Mouse (Mus musculus): ENCODE results near the gene Klk1b24. TPM values are rescaled to one million over a fixed set of nuclear protein-coding genes. Genes with fewer than 3 reads are reported as not detected.
"Not testable (repeated sequence)": the region's sequence is repeated elsewhere in the genome, so short reads cannot be mapped to it uniquely, and the experiment has no call there.

Klk1b24 gene
- polyA plus RNA-seq (2012; rRNA removed): 0.08 and 0.17 TPM in 2 replicates
- polyA plus RNA-seq (2014; fragmentation: Nextera tagmentation; extraction: Ambion mirVana): not detected in 2 replicates

DNA sequence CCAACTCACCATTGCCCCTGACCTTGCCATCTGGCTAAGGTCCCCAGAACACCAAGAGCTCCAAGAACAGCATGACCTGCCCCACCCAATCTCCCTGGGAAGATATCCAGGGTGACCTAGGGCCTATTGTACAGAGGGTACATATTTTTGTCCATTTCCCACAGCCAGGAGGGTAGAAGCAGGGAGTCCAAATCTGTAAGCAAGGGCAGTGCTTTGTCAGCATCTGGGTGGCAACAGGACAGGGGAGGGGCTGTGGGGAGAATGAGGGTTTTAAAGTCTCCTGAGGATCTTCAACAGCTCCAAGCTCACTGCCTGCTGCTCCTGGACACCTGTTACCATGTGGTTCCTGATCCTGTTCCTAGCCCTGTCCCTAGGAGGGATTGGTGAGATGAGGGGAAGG is at the start of gene Klk1b24:
Klk1b24 (plus strand) TSS at position 301 of the 400 bp plus-strand sequence.
- not testable (repeated sequence) for H3K27ac ChIP-seq (replicated peaks; ENCODE audit: low read depth, low read length); H3K4me2 ChIP-seq (replicated peaks; ENCODE audit: low read depth, low read length, severe bottlenecking); H3K27me3 ChIP-seq (ENCODE audit: control insufficient read depth, insufficient read depth, low read length); H3K4me3 ChIP-seq (replicated peaks; ENCODE audit: low read length); ATAC-seq (ENCODE audit: low FRiP score, low read depth); H3K9me3 ChIP-seq (ENCODE audit: control insufficient read depth, low read length); H3K9ac ChIP-seq (ENCODE audit: low read depth, low read length, severe bottlenecking); H3K36me3 ChIP-seq (ENCODE audit: control insufficient read depth, insufficient read depth, low read length); DNase-seq (ENCODE audit: low spot score); H3K4me1 ChIP-seq (ENCODE audit: control insufficient read depth, insufficient read depth, low read length)

DNA sequence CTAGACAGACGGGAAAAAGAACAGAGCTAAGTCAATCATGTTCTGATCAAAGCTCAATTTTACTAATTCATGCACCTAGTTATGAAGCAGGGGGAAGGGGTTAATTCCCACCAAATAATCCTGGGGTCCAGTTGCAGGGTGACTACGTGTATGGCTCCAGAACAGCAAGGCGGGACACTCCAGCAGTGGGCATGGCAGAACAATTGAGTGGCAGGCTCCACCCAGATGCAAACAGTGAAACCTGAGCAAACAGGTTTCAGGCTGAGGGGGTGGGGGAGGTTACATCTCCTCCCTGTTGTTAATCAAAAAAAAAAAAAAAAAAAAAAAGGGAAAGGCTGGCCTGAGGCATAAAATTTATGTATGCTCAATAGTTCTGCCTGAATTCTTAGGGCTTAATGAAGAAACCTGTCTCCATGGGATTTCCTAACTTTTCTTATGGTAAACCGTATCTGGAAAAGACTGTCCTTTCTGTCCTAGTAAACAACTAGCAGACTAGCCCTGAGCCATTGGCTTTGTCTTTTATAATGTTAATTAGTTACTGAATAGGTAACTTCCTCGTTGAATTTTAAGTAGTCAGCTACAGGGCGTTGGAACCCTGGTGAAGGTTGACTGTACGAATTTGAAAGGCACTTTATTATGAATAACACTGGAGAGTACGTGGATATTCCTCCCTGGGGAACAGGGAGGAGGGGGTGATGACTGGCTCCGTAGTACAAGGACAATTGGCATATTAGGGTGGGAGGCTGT is 8.6 kb upstream of the Klk1b24 start:
- Histone ChIP-seq H3K4me2 (replicated peaks; ENCODE audit: low read depth, low read length, severe bottlenecking) (no peak overlapping the region), H3K4me3 (replicated peaks; ENCODE audit: low read length) (no peak overlapping the region), H3K9ac (ENCODE audit: low read depth, low read length, severe bottlenecking) (no peak overlapping the region), H3K27me3 (ENCODE audit: control insufficient read depth, insufficient read depth, low read length) (no peaks in the 10 kb centered on the region), H3K4me1 (ENCODE audit: control insufficient read depth, insufficient read depth, low read length) (no peaks in the 10 kb centered on the region), H3K27ac (replicated peaks; ENCODE audit: low read depth, low read length) (no peak overlapping the region), H3K9me3 (ENCODE audit: control insufficient read depth, low read length) (no peaks in the 10 kb centered on the region), H3K36me3 (ENCODE audit: control insufficient read depth, insufficient read depth, low read length) (no peaks in the 10 kb centered on the region)
- ATAC-seq (ENCODE audit: low FRiP score, low read depth): no peak
- no peak for DNase-seq (ENCODE audit: low spot score)
- TF ChIP-seq POLR2A (IDR thresholded peaks at IDR 0.05; ENCODE audit: borderline replicate concordance, extremely low read depth, insufficient read depth, insufficient read length): no peak
- 70% methylated on average over 9 of the region's 9 CpGs for WGBS

DNA sequence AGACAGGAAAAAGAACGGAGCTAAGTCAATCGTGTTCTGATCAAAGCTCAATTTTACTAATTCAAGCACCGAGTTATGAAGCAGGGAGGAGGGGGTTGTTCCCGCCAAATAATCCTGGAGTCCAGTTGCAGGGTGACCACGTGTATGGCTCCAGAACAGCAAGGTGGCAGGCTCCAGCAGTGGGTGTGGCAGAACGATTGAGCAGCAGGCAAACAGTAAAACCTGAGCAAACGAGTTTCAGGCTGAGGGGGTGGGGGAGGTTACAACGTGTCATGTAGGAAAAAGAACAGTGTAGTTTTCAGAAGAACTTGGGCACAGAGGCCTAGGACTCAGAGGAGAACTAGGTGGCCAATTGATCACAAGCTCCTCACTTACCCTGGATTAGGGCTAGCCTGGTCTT is 1.5 kb upstream of the Klk1b24 start:
- H3K9me3 ChIP-seq (ENCODE audit: control insufficient read depth, low read length); H3K4me1 ChIP-seq (ENCODE audit: control insufficient read depth, insufficient read depth, low read length); H3K27me3 ChIP-seq (ENCODE audit: control insufficient read depth, insufficient read depth, low read length); H3K4me2 ChIP-seq (replicated peaks; ENCODE audit: low read depth, low read length, severe bottlenecking); ATAC-seq (ENCODE audit: low FRiP score, low read depth); H3K9ac ChIP-seq (ENCODE audit: low read depth, low read length, severe bottlenecking); H3K36me3 ChIP-seq (ENCODE audit: control insufficient read depth, insufficient read depth, low read length); H3K27ac ChIP-seq (replicated peaks; ENCODE audit: low read depth, low read length); H3K4me3 ChIP-seq (replicated peaks; ENCODE audit: low read length); DNase-seq (ENCODE audit: low spot score): not testable (repeated sequence)
- 45% methylated on average over 8 of the region's 8 CpGs for WGBS

DNA sequence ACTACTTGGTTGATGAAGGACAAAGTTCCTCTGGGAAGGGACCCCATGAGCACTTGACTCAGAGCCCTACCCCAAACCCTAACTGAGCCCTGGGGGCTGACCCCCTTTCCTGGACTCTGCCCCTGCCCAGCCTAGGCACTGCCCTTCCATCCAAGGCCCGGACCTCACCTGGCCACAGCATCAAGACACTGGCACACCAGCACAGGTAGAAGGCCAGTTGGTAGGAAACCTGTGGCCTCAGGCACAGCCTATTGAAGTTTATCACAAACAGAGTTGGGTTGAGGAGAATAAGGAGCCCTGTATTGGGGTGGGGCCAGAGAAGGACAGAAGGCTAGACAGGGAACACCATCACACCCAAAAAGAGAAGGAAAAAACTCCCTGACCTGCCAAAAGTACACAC is 5.4 kb downstream of the Klk1b24 start:
- H3K9ac ChIP-seq (ENCODE audit: low read depth, low read length, severe bottlenecking); H3K4me2 ChIP-seq (replicated peaks; ENCODE audit: low read depth, low read length, severe bottlenecking); DNase-seq (ENCODE audit: low spot score); ATAC-seq (ENCODE audit: low FRiP score, low read depth); H3K9me3 ChIP-seq (ENCODE audit: control insufficient read depth, low read length); H3K36me3 ChIP-seq (ENCODE audit: control insufficient read depth, insufficient read depth, low read length); H3K27me3 ChIP-seq (ENCODE audit: control insufficient read depth, insufficient read depth, low read length); H3K4me3 ChIP-seq (replicated peaks; ENCODE audit: low read length); H3K27ac ChIP-seq (replicated peaks; ENCODE audit: low read depth, low read length); H3K4me1 ChIP-seq (ENCODE audit: control insufficient read depth, insufficient read depth, low read length): not testable (repeated sequence)
- 71% methylated on average over 1 of the region's 1 CpGs for WGBS

DNA sequence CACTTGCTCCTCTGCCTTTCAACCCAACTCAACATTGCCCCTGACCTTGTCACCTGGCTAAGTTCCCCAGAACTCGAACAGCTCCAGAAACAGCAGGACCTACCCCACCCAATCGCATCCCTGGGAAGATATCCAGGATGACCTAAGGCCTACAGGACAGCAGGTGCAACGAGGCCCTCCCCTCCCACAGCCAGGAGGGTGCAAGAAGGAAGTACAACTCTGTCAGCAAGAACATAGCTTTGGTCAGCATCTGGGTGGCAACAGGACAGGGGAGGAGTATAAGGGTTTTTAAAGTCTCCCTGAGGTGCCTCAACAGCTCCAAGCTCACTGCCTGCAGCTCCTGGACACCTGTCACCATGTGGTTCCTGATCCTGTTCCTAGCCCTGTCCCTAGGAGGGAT is 9.9 kb downstream of the Klk1b24 start, which contains the start of gene Klk1b3:
Klk1b3 (plus strand) TSS at position 301 of the 400 bp plus-strand sequence.
- DNase-seq (ENCODE audit: low spot score) (no peak), ATAC-seq (ENCODE audit: low FRiP score, low read depth) (no peak)
- 64% methylated on average over 3 of the region's 3 CpGs for WGBS
- Histone ChIP-seq H3K4me2 (replicated peaks; ENCODE audit: low read depth, low read length, severe bottlenecking) (no peak within 1 kb of the TSS), H3K9ac (ENCODE audit: low read depth, low read length, severe bottlenecking) (no peak within 1 kb of the TSS), H3K9me3 (ENCODE audit: control insufficient read depth, low read length) (no peaks in the 10 kb centered on the region), H3K4me1 (ENCODE audit: control insufficient read depth, insufficient read depth, low read length) (no peaks in the 10 kb centered on the region), H3K4me3 (replicated peaks; ENCODE audit: low read length) (no peak within 1 kb of the TSS), H3K27me3 (ENCODE audit: control insufficient read depth, insufficient read depth, low read length) (no peaks in the 10 kb centered on the region), H3K27ac (replicated peaks; ENCODE audit: low read depth, low read length) (no peak within 1 kb of the TSS), H3K36me3 (ENCODE audit: control insufficient read depth, insufficient read depth, low read length) (no peaks in the 10 kb centered on the region)
- no peak for TF ChIP-seq POLR2A (IDR thresholded peaks at IDR 0.05; ENCODE audit: borderline replicate concordance, extremely low read depth, insufficient read depth, insufficient read length)

DNA sequence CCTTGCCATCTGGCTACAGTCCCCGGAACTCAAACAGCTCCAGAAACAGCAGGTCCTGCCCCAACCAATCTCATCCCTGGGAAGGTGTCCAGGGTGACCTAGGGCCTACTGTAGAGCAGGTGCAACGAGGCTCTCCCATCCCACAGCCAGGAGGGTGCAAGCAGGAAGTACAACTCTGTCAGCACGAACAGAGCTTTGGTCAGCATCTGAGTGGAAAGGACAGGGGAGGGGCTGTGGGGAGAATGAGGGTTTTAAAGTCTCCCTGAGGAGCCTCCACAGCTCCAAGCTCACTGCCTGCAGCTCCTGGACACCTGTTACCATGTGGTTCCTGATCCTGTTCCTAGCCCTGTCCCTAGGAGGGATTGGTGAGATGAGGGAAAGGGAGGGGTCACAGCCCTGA is 19.1 kb downstream of the Klk1b24 start, which contains the start of gene Klk1b4:
Klk1b4 (plus strand) TSS at position 301 of the 400 bp plus-strand sequence.
- ATAC-seq (ENCODE audit: low FRiP score, low read depth); H3K9ac ChIP-seq (ENCODE audit: low read depth, low read length, severe bottlenecking): not testable (repeated sequence)
- WGBS: 33% methylated on average over 3 of the region's 3 CpGs

More for the DNA sequence above, 19.1 kb downstream of the Klk1b24 start, which contains the start of gene Klk1b4:
- not testable (repeated sequence) for H3K27me3 ChIP-seq (ENCODE audit: control insufficient read depth, insufficient read depth, low read length); H3K36me3 ChIP-seq (ENCODE audit: control insufficient read depth, insufficient read depth, low read length); H3K4me1 ChIP-seq (ENCODE audit: control insufficient read depth, insufficient read depth, low read length); DNase-seq (ENCODE audit: low spot score); H3K9me3 ChIP-seq (ENCODE audit: control insufficient read depth, low read length); H3K27ac ChIP-seq (replicated peaks; ENCODE audit: low read depth, low read length); H3K4me2 ChIP-seq (replicated peaks; ENCODE audit: low read depth, low read length, severe bottlenecking); H3K4me3 ChIP-seq (replicated peaks; ENCODE audit: low read length)

Data from limb, embryonic 14.5 days (tissue).